Mouse (Mus musculus) small intestine, adult 2 months (tissue): ENCODE measurements around the gene Atp2a1.

Source experiments
- CTCF ChIP-seq: fragments of 200-500 bp; IDR thresholded peaks from 2 replicates; pipeline ENCODE4 v1.5.1; 2012; ENCODE audit warnings: low read depth, mild to moderate bottlenecking, control low read depth, inconsistent platforms, low read length, moderate library complexity, mixed read lengths; ENCODE audit not compliant: insufficient replicate concordance, insufficient read length; ENCODE audit errors: extremely low read depth
- POLR2A ChIP-seq: fragments of 200-500 bp; IDR thresholded peaks from 2 replicates; pipeline ENCODE4 v1.6.1; 2012; ENCODE audit warnings: low read depth, mild to moderate bottlenecking, control low read depth, inconsistent platforms, low read length, moderate library complexity

- TF ChIP-seq CTCF (no peak), POLR2A (no peak)
Measured at GRCm38 (mm10) chr7:126411061-126411460, 51.8 kb downstream of the Atp2a1 start.
